Mouse (Mus musculus): ENCODE measurements around the gene Dbp.
"Not testable (repeated sequence)": the region's sequence is repeated elsewhere in the genome, so short reads cannot be mapped to it uniquely, and the experiment has no call there.

Dbp gene

GRCm38 (mm10) chr7:45704730-45705442, at the start of gene Dbp:
TSS of gene Dbp (plus strand) at chr7:45705088.
- DNase-seq (ENCODE audit: low read depth, low spot score) = peak; percentile 99

DNA sequence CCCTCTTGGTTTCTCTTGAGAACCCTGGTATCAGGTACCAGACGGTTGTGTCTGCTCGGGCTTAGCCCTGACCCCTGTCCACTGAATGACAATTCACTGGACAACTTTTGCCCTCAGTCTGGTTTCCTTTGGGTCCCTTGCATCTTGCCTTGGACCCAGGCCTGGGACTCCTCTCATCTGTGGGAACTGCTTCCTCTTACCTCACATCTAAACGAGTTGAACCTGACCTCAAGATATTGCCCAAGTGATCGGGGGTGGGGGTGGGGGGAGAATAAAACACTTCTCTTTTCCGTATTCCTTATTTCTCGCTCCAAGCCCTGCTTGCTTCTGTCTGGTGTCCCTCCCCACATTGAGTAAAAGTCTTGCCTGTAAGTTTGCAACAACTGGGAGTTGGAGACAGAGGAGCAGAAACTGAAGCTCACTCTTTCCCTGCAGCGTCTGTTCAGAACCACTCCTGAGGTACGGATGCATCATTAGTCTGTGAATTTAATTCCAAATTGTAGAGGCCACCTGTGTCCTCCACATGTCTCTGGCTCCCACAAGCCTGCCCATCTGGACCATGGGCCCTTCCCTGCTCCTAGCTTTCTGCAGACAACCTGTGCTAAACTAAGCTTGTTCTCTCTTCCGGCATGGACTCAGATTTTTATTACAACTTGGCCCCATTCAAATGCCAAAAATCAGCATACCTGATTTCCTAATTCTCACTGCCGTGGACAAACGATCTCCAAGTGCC, 44.0 kb upstream of the Dbp start:
- DNase-seq (ENCODE audit: low read depth, low spot score) = no peak

- not testable (repeated sequence) for DNase-seq (ENCODE audit: low read depth, low spot score)
These were observed 43.2 kb upstream of the Dbp start for GRCm38 (mm10) chr7:45661702-45662101.

DNA sequence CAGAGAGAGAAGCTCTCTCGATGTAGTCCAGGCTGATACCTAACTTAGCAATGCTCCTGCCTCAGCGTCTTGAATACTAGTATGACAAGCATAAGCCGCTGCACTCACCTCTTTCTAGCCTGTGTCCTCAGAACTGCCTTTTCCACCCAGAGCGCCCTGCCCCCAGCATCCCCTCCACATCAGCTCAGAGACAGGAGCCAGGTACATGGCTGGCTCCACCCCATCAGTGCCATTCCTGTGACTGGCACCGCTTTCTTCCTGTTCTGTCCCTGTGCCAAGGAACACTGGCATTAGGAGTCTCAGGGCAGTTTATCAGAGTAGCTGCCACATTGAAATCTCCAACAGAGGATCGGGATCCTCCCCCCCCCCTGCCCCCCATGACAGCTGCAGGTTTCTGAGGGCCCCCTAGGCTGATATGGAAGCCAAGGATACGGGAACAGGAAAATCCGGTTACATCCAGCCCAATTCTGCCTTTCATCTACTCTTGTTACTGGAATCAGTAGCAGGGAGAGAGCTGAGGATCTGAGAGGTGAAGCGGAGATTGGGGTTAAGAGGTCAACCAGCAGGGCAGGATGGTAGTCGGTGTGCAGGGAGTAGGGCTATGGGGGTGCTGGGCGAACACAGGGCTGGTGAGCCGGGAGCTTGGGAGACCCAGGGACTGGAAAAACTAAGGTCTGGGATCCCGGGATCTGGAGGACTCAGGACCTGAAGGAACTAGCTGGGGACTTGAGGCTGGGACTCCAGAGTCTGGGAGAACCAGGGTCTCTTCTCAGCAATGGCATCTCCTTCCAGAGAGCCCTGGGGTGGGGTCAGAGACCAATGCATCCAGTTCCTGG, 39.4 kb upstream of the Dbp start:
- no peak for DNase-seq (ENCODE audit: low read depth, low spot score)

DNA sequence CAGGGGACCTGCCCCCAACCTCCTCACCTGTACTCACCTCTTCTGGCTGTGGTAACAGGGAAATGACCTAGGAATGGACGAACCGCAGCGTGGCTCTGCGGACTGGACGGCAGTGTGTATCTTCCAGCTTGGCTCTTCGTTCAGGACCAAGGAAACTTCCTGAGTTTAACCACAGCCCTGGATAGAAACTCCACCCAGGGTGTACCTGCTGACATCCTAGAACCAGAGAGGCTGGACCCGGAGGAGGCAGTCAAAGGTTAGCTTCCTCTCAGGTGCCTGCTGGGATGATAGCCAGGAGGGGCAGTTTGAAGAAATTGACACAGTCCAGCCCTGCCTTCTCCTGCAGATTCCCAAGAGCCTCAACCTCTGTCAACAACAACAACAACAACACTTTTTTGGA, 38.7 kb upstream of the Dbp start, which contains the start of gene Fut2:
Gene Fut2, minus strand, starts transcription at position 234 of the 400 bp plus-strand sequence.
- no peak for DNase-seq (ENCODE audit: low read depth, low spot score)

DNA sequence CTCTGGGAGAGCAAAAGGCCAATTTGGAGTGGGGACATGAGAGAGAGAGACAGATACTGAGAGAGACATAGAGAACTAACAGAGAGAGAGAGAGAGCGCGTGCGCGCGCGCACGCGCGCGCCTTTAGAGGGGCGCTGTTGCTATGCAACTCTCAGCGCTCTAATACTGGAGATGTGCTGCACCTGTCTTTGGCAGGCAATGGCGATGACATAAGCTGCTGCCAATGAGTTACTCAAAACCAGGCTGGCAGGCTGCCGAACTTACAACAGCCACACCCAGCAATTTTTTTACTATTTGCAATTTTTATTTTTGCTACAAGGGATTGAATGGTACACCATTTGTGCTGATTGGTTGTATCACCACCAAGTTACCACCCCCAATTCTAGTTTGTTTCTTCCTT, 37.1 kb upstream of the Dbp start:
- no peak for DNase-seq (ENCODE audit: low read depth, low spot score)

- no peak for DNase-seq (ENCODE audit: low read depth, low spot score)
These were observed 36.0 kb upstream of the Dbp start for GRCm38 (mm10) chr7:45668921-45669320.

DNA sequence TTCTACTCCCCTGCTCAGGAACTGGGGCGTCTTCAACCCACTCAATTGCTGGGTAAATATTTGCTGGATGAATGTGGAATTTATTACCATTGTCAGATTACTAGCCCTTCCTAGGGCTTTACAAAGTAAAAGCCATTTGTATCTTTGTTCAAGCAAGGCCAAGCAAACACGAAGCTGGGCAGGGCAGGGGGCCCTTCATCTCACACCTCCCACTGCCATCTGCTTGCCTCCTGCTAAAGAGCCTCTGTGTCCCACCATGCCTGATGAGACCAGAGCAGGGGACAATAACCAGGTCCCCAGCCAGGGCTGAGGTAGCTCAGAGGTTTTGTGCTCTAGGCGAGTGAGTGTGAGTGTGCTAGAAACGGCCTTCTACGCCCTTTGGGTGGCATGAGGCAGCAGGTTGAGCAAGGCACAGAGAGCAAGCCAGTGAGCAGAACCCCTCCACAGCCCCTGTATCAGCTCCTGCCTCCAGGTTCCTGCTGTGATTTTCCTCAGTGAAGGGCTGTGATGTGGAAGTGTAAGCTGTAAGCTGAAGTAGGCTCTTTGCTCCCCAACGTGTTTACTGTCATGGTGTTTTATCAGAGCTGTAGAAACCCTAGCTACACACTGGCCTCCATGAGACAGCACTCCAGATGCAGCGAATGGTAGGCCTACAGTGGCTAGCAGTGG, 27.1 kb upstream of the Dbp start:
- no peak for DNase-seq (ENCODE audit: low read depth, low spot score)

- no peak for DNase-seq (ENCODE audit: low read depth, low spot score)
These were observed 26.4 kb upstream of the Dbp start for GRCm38 (mm10) chr7:45678513-45678912.

- DNase-seq (ENCODE audit: low read depth, low spot score) = no peak
These were observed 24.8 kb upstream of the Dbp start for GRCm38 (mm10) chr7:45679966-45680621.

GRCm38 (mm10) chr7:45681046-45681736, 23.7 kb upstream of the Dbp start:
- no peak for DNase-seq (ENCODE audit: low read depth, low spot score)

GRCm38 (mm10) chr7:45682144-45683126, 22.5 kb upstream of the Dbp start:
- DNase-seq (ENCODE audit: low read depth, low spot score) = peak; percentile 94

DNA sequence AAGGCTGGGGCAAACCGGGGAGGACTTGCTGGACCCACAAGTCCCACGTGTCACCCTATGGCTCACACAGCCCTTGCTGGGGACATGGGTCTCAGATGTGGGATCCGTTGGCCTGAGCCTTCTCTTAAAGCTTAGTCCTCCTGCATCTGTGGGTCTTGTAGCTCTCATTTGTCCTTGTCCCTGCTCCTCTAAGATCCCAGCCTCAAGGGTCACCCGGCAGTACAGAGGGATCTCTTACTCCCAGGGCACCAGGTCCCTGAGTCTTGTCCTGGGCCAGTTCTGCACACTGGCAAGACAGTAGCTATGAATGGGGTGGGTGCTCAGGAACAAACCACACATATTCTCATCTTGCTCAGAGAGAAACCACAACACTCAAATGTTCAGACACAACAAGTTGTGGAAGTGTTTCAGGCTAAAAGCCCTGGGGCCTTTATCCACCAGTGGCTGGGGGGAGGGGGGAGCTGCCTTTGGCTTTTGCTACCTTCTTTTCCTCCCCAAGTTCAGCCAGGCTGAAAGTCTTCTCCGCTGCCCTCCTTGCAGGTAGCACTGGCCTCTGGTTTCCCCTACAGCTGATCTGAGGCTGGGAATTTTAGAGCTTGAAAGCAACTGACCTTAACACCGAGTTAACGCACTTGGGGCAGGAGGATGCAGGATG, 21.4 kb upstream of the Dbp start, which contains the start of gene Ntn5:
Gene Ntn5, plus strand, starts transcription at position 627 of the 655 bp plus-strand sequence.
- DNase-seq (ENCODE audit: low read depth, low spot score) = no peak

DNA sequence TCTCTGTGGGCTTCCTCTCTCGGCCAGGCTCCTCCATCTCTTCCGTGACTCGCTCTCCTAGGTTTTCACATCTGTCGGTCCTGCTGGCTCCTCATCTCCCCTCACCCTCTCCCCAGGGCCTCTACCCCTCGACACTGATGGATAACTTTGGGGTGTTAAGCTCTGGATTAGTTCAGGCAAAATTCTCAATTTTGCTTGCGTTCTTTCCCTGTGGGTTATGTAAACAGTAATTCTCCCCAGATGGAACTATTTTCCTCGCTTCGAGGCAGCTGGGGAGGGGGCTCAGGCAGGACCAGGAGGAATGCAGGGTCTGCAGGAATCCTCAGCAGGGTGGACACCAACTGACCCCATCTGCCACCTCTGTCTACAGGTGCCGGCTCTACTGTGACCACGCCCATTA, 19.1 kb upstream of the Dbp start:
- DNase-seq (ENCODE audit: low read depth, low spot score) = peak; percentile 44

DNA sequence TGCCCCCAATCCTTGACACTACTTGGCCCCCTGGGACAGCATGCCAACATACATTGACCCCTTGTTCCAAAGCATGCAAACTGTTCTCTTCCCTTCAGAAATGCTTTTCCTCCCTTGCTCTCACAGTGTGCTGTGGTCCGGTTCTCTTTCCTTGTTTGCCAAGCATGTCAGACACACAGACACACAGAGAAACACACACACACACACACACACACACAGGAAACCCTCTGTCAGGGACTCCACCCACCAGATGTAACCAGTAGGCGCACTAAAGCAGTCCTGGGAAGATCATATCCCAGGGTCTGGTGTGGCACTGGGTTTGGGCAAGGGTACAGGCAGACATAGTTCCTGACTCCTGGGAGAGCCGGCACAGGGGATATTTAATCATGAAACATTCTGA, 18.0 kb upstream of the Dbp start:
- no peak for DNase-seq (ENCODE audit: low read depth, low spot score)

DNA sequence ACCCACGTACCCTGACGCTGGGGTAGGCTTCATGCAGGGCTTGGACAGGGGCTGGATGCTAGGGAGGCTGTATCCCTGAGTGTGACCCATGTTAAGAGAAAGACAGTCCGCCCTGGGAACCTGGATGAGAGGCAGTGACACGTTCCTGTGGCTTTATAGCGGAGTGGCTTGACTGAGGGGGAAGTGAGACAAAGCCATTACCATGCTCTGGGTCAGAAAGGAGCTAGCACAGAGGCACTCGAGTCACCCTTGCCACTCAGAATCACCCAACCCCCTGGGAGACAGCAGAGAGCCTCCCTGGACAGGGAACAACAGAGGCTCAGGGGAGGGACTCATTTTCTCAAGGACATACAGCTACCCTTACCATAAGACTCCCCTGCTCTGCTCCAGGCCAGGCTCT, 15.8 kb upstream of the Dbp start:
- no peak for DNase-seq (ENCODE audit: low read depth, low spot score)

- DNase-seq (ENCODE audit: low read depth, low spot score) = no peak
These were observed 15.1 kb upstream of the Dbp start for GRCm38 (mm10) chr7:45689800-45690199.

DNA sequence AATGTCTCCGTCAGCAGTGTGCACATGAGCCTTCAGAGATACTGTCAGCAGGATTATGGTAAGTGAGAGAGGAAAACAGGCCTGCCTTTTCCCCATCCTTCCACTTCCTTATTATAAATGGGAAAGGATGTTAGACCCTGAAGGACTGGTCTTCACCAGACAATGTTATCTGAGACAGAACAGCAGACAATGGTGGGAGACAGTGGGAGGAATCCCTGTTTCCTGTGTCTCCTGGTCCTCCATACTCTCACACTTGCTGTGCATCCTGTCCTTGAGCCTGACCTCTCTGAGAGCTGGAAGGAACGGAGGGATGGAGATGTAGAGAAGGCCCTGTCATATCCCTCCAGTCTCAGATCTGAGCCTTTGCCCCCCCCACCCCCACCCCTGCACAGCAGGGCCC, 12.5 kb upstream of the Dbp start:
- no peak for DNase-seq (ENCODE audit: low read depth, low spot score)

All from mesoderm, embryonic 11.5 days (tissue).